Mouse (Mus musculus) bone marrow, adult 2 months (tissue): Measurements from ENCODE around the gene Pex3.

ENCODE experiments used
- CTCF ChIP-seq: fragments of 200-500 bp; IDR thresholded peaks from 2 replicates; pipeline ENCODE4 v1.5.1; 2011; ENCODE audit warnings: low read length, control low read depth; ENCODE audit not compliant: control insufficient read depth, insufficient read depth
- POLR2A ChIP-seq: fragments of 200-500 bp; IDR thresholded peaks from 2 replicates; pipeline ENCODE4 v1.6.1; 2011; ENCODE audit warnings: low read depth, mild to moderate bottlenecking, control low read depth, low read length, borderline replicate concordance; ENCODE audit not compliant: control insufficient read depth

GRCm38 (mm10) chr10:13560014-13560674 lies 7.2 kb upstream of the Pex3 start:
- TF ChIP-seq CTCF (no peak), POLR2A (no peak)
